Mouse (Mus musculus) hindbrain, embryonic 14.5 days (tissue): ENCODE results near the gene Mrps11. TPM values are rescaled to one million over a fixed set of nuclear protein-coding genes. Genes with fewer than 3 reads are reported as not detected.

Experiments used
- ATAC-seq: fragments of 200-750 bp; cut with Nextera tagmentation; 2 replicates; pipeline ENCODE4 v1.8.0; 2017; ENCODE audit warnings: moderate number of reproducible peaks, mild to moderate bottlenecking, moderate TSS enrichment, moderate library complexity; ENCODE audit not compliant: low FRiP score
- DNase-seq: peaks from one replicate; pipeline ENCODE4 v3.0.0-alpha.2; 2015; ENCODE audit warnings: low spot score
- H3K27ac ChIP-seq: fragments of 300-500 bp; sonication (generic); 2 replicates; pipeline ENCODE4 v1.5.1; 2014; ENCODE audit warnings: mild to moderate bottlenecking, moderate library complexity
- H3K27me3 ChIP-seq: fragments of 300-500 bp; sonication (generic); 2 replicates; pipeline ENCODE4 v1.6.1; 2014; ENCODE audit warnings: mild to moderate bottlenecking, low read length, mixed read lengths; ENCODE audit not compliant: control insufficient read depth, insufficient read depth
- H3K36me3 ChIP-seq: fragments of 300-500 bp; sonication (generic); replicated peaks from 2 replicates; pipeline ENCODE4 v1.6.1; 2014; ENCODE audit not compliant: control insufficient read depth, insufficient read depth
- H3K4me1 ChIP-seq: fragments of 300-500 bp; sonication (generic); replicated peaks from 2 replicates; pipeline ENCODE4 v1.6.1; 2014; ENCODE audit warnings: antibody characterized with exemption, low read length, mixed read lengths; ENCODE audit not compliant: control insufficient read depth, insufficient read depth
- H3K4me2 ChIP-seq: fragments of 300-500 bp; sonication (generic); replicated peaks from 2 replicates; pipeline ENCODE4 v1.6.1; 2014; ENCODE audit warnings: mild to moderate bottlenecking, moderate library complexity
- H3K4me3 ChIP-seq: fragments of 300-500 bp; sonication (generic); replicated peaks from 2 replicates; pipeline ENCODE4 v1.5.1; 2014; ENCODE audit warnings: mild to moderate bottlenecking, low read length
- H3K9ac ChIP-seq: fragments of 300-500 bp; sonication (generic); 2 replicates; pipeline ENCODE4 v1.6.1; 2014
- H3K9me3 ChIP-seq: fragments of 300-500 bp; sonication (generic); 2 replicates; pipeline ENCODE4 v1.6.1; 2016; ENCODE audit warnings: low read length; ENCODE audit not compliant: control insufficient read depth
- WGBS: fragments of 180-500 bp; shearing (Covaris S2); extraction: QIAGEN DNeasy Blood & Tissue Kit; methylation state at CpG from one replicate; pipeline ENCODE4 v1.1.7; 2014; 5-methylcytosine and 5-hydroxymethylcytosine counted together
- polyA plus RNA-seq: library from polyadenylated mRNA; unstranded; fragments of >200 nt; fragmentation: Nextera tagmentation; extraction: Ambion mirVana; gene quantifications from 2 replicates; pipeline ENCODE4 v1.2.1, GENCODE M21; 2014

The Mrps11 gene
- polyA plus RNA-seq, 1 experiment from 2014 or later: 65.6 TPM

DNA sequence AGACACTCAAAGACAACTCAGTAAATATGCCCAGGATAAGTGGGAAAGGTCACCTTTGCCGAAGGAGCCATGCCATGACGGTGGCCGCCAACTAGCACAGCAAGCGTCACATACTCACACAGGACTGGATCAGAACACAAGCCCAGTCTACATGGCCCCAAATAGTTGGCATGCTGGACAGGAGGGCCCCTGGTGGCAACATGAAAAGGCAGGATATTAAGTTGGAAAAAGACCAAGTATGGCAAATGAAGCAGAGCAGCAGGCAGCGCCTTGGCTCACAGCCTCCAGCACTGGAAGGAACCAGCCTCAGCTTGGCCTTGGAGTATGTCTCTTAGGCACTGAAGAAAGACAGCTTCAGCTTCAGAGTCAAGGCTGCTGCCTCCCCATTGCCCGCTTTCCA is 30.9 kb downstream of the Mrps11 start:
- no peak overlapping the region for H3K9ac ChIP-seq
- H3K27ac ChIP-seq: peak overlapping the region; percentile 48; the same call in 1 of the 2 replicates
- no peak overlapping the region for H3K4me2 ChIP-seq
- DNase-seq (peak; percentile 42), ATAC-seq (peak; percentile 51; the same call in 1 of the 2 replicates)
- no peaks in the 10 kb centered on the region for H3K9me3 ChIP-seq
- no peaks in the 10 kb centered on the region for H3K36me3 ChIP-seq
- WGBS: 85% methylated on average over 6 of the region's 6 CpGs
- H3K27me3 ChIP-seq: no peaks in the 10 kb centered on the region
- no peak overlapping the region for H3K4me3 ChIP-seq
- peaks cover 12% of the 10 kb centered on the region; the same call in 1 of the 2 replicates for H3K4me1 ChIP-seq

DNA sequence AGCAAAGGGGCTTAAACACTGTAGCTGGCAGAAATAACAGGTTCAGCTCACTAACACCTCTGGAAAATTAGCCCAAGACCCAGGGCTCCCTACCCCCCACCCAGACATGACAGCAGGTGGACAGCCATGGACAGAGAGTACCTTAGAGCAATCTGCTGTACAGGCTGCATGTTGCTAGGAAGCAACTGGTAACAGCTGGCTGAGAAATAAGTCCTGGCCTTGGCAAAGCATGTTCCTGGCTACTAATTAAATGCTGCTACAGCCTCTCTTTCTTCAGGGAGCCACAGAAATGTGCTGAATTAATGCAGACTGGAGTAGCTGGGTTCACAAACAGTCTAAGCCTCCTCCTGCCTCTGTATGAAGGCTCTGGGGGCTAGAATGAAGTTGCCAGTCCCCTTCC is 31.8 kb downstream of the Mrps11 start:
- no peaks in the 10 kb centered on the region for H3K36me3 ChIP-seq
- H3K4me3 ChIP-seq: no peak overlapping the region
- no peaks in the 10 kb centered on the region for H3K27me3 ChIP-seq
- H3K9me3 ChIP-seq: no peaks in the 10 kb centered on the region
- H3K27ac ChIP-seq: peak overlapping the region; percentile 48; the same call in 1 of the 2 replicates
- no peak overlapping the region for H3K9ac ChIP-seq
- DNase-seq (peak; percentile 36), ATAC-seq (no peak)
- H3K4me1 ChIP-seq: peaks cover 12% of the 10 kb centered on the region; the same call in 1 of the 2 replicates
- 0 out of 2 replicates have a peak overlapping the region, but pooled peaks have one; percentile 4 for H3K4me2 ChIP-seq

DNA sequence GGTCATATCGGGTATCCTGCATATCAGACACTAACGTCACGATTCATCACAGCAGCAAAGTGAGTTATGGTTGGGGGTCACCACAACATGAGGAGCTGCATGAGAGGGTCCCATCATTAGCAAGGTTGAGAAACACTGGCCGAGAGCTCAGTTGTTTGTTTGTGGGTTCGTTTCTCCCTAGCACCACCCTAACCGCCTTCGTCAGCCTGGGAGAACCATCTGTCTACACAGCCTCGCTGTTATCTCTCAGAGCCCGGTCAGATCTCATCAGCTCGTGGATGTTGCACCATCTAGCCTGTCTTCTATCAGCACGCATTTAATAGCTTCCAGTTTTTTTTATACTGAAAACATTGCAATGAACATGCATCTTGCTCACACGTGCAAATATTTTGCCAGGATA is 35.4 kb downstream of the Mrps11 start:
- H3K36me3 ChIP-seq: no peaks in the 10 kb centered on the region
- H3K4me1 ChIP-seq: peaks cover 12% of the 10 kb centered on the region; the same call in 1 of the 2 replicates
- H3K27ac ChIP-seq: no peak overlapping the region
- DNase-seq (no peak), ATAC-seq (no peak)
- no peak overlapping the region for H3K9ac ChIP-seq
- no peaks in the 10 kb centered on the region for H3K9me3 ChIP-seq
- no peaks in the 10 kb centered on the region for H3K27me3 ChIP-seq
- WGBS: 84% methylated on average over 12 of the region's 12 CpGs
- no peak overlapping the region for H3K4me2 ChIP-seq
- no peak overlapping the region for H3K4me3 ChIP-seq

DNA sequence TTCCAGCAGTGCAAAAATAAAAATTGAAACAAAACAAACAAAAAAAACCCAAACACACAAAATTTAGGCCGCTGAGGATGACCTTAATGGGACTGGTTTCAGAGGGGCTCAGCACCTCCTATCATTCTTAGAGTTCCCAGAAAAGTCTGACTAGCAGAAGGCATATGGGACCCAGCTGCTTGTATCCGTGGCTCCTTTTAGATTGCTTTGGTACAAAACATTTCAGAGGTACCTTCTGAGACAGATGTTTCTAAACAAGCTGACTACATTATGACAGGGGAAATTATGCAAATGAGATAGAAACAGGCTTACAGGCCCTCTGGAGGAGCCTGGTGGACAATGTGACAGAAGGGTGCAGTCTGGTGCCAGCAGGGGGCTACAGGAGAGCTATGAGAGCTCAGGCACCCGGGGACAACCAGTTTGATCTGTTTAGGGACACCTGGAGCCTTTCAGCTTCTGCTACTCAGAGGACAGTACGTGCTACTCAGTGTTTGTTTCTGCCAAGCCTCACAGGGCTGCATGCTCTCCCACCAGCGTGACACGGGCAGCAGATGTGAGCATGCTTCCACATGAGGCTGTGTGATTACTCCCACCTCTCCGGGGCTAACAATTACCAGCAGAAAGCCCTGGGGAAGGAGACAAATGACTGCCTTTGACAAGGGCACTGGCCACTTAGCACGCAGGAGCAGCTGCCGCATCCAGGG is 43.9 kb downstream of the Mrps11 start:
- Histone ChIP-seq H3K27ac (peak overlapping the region; percentile 89), H3K36me3 (peaks cover 21% of the 10 kb centered on the region), H3K9ac (no peak overlapping the region), H3K9me3 (no peaks in the 10 kb centered on the region), H3K4me2 (peak overlapping the region; percentile 22; the same call in 1 of the 2 replicates), H3K4me3 (no peak overlapping the region), H3K4me1 (peaks cover 19% of the 10 kb centered on the region), H3K27me3 (no peaks in the 10 kb centered on the region)
- DNase-seq (peak; percentile 34), ATAC-seq (peak; percentile 80)
- WGBS: 31% methylated on average over 9 of the region's 9 CpGs

DNA sequence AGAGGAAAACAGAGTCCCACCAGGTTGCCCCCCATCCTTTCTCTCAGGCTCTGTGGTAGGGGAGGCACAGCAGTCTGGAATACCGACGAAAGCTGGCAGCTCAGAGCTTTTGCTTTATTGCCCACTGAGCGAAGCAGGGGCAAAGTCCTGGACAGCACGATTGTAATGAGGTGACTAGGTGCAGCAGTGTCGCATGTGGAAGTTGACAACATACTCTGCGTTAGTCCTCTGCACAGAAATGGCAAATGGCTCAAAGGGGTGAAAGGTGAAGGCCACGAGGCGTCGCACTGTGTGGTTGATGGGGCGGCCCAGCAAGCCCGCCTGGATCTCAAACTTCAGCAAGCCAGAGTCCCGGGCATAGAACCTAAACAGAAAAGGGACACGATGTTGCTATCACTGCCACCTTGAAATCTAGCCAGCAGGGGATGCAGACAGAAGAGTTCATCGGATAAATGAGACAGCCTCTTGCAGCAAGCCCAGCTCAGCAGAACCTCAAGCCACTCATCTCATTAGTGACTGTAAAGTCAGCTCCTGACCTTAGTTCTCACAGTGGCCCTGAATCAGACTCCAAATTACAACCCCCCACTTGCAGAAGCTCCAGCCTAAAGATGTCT is 44.9 kb downstream of the Mrps11 start:
- Histone ChIP-seq H3K4me1 (peaks cover 19% of the 10 kb centered on the region), H3K9me3 (no peaks in the 10 kb centered on the region), H3K27me3 (no peaks in the 10 kb centered on the region), H3K4me2 (no peak overlapping the region), H3K36me3 (peaks cover 21% of the 10 kb centered on the region), H3K9ac (no peak overlapping the region), H3K4me3 (no peak overlapping the region), H3K27ac (peak overlapping the region; percentile 89)
- 76% methylated on average over 14 of the region's 14 CpGs for WGBS
- no peak for ATAC-seq
- DNase-seq: no peak

DNA sequence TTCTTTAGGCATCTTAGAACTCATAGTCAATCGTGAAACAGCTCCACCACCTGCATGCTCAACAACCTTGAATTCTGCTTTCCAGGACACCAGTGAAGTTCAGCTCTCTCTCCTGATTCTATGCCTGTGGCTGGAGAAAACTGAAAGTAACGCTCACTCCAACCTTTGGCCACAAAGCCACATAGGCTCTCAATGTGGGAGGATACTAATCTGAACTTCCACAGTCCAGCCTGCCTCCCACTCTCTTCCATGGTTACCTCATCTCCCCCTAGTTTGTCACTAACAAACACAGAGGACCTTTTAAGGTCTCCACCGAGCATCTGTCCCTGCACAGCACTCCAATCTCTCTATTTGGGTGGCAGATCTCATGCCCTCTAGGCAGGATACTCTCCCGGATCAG is 52.7 kb downstream of the Mrps11 start:
- no peak overlapping the region for H3K4me2 ChIP-seq
- DNase-seq (no peak), ATAC-seq (no peak)
- H3K27me3 ChIP-seq: no peaks in the 10 kb centered on the region
- H3K4me3 ChIP-seq: no peak overlapping the region
- H3K36me3 ChIP-seq: peaks cover 39% of the 10 kb centered on the region
- no peaks in the 10 kb centered on the region for H3K4me1 ChIP-seq
- H3K9me3 ChIP-seq: no peaks in the 10 kb centered on the region
- 87% methylated on average over 4 of the region's 4 CpGs for WGBS
- no peak overlapping the region for H3K27ac ChIP-seq
- no peak overlapping the region for H3K9ac ChIP-seq

DNA sequence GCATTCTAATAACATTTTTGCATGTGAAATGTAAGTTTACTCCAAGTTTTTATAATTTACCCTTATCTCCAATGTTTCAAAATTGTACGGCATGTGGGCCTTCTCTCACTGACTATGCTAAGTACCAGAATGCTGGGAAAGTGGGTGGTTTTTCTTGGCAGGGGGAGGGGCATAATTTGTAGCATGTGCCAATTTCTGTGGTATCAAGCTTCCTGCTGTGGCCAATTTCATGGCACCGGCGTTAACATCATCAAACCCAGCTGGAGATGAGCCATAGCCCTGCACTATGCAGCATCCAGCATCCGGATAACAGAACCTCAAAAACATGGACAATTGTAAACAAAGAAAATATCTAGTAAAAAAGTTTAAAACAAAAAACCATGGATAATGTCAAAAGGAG is 54.3 kb downstream of the Mrps11 start:
- no peak overlapping the region for H3K27ac ChIP-seq
- H3K4me3 ChIP-seq: no peak overlapping the region
- 54% methylated on average over 4 of the region's 4 CpGs for whole genome bisulfite sequencing
- H3K36me3 ChIP-seq: peaks cover 48% of the 10 kb centered on the region
- H3K27me3 ChIP-seq: no peaks in the 10 kb centered on the region
- H3K9me3 ChIP-seq: no peaks in the 10 kb centered on the region
- no peaks in the 10 kb centered on the region for H3K4me1 ChIP-seq
- DNase-seq (no peak), ATAC-seq (no peak)
- H3K9ac ChIP-seq: no peak overlapping the region
- H3K4me2 ChIP-seq: no peak overlapping the region

DNA sequence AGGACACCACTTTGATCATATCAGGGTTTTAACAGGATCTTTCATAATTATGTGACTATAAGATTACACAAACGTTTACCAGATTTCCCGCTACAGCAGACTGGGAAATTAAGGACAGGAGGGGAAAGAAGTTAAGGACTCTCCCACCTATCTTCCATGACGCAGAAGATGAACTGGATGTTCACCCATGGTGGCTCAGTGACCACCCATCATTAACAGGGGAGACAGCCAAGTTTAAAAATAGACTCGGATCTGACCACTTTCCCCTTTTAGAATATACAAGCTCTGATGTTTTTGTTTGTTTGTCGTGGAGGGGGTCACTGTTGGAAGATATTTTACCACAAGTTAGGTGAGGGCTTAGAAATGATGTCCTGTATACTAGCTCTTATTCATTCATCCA is 58.7 kb downstream of the Mrps11 start:
- no peak for DNase-seq
- no peaks in the 10 kb centered on the region for H3K9me3 ChIP-seq
- no peak overlapping the region for H3K27ac ChIP-seq
- no peaks in the 10 kb centered on the region for H3K27me3 ChIP-seq
- no peak overlapping the region for H3K9ac ChIP-seq
- WGBS: 96% methylated on average over 5 of the region's 5 CpGs
- H3K4me3 ChIP-seq: no peak overlapping the region
- peaks cover 9% of the 10 kb centered on the region for H3K4me1 ChIP-seq
- no peak for ATAC-seq
- peaks cover 58% of the 10 kb centered on the region for H3K36me3 ChIP-seq
- no peak overlapping the region for H3K4me2 ChIP-seq
